Mouse (Mus musculus) testis, adult 2 months (tissue): ENCODE results near the gene Patj.

Experiments
- CTCF ChIP-seq: fragments of 200-500 bp; IDR thresholded peaks from 2 replicates; pipeline ENCODE4 v1.5.1; 2012; ENCODE audit warnings: low read depth, mild to moderate bottlenecking, inconsistent platforms, low read length, moderate library complexity; ENCODE audit not compliant: control insufficient read depth, insufficient read depth, insufficient replicate concordance
- POLR2A ChIP-seq: fragments of 200-500 bp; IDR thresholded peaks from 2 replicates; pipeline ENCODE4 v1.6.1; 2012; ENCODE audit warnings: low read depth, mild to moderate bottlenecking, inconsistent platforms, low read length, moderate library complexity; ENCODE audit not compliant: control insufficient read depth

DNA sequence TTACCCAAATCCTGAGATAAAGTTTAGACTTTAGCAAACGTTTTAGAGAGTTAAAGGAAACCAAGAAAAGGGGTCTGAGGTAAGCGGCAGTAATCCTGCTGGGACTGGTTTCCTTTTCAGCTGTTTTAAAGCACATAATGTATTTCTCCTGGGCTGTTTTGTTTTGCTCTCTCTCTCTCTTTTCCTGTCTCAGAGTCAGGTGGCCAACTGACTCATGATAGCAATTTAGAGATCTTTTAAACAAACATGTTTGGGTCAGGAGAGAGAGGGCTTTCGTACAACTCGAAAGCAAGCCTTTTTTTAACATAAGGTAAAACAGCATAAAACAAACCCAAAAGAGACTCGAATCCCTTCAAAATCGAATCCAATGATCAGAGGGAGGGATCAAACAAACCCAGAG lies 207.5 kb downstream of the Patj start:
- no peak for TF ChIP-seq POLR2A
- no peak for TF ChIP-seq CTCF
